Mouse (Mus musculus) stomach, postnatal 0 days (tissue): ENCODE results near the gene Tbc1d17.

Experiments
- CTCF ChIP-seq: IDR thresholded peaks from 2 replicates; pipeline ENCODE4 v1.5.1; 2016; ENCODE audit warnings: antibody characterized with exemption, low read depth, mild to moderate bottlenecking, moderate library complexity
- EP300 ChIP-seq: optimal IDR thresholded peaks from 2 replicates; pipeline ENCODE3; 2016; ENCODE audit warnings: antibody characterized with exemption

- TF ChIP-seq CTCF (no peak), EP300 (no peak)
These were observed 34.2 kb upstream of the Tbc1d17 start for GRCm38 (mm10) chr7:44883036-44883435.
